Mouse (Mus musculus) heart, embryonic 14.5 days (tissue): Measurements from ENCODE around the gene Tmem175. TPM values are rescaled to one million over a fixed set of nuclear protein-coding genes. Genes with fewer than 3 reads are reported as not detected.
A peak's percentile ranks its signal among the peaks of the same experiment; 100 is the strongest.

Source experiments
- ATAC-seq: fragments of 200-750 bp; cut with Nextera tagmentation; 2 replicates; pipeline ENCODE4 v1.8.0; 2017; ENCODE audit warnings: low read depth, moderate TSS enrichment; ENCODE audit not compliant: insufficient number of reproducible peaks, insufficient read depth, low FRiP score
- H3K27ac ChIP-seq, 2 experiments: fragments of 200-500 bp in 1 of 2; fragments of 300-500 bp in 1 of 2; sonication (generic) in 1 of 2; replicated peaks in 1 of 2; 2 replicates each; pipeline ENCODE4 v1.5.1; 2012 to 2014; ENCODE audit warnings: low read depth in 2 of 2, low read length in 2 of 2, control low read depth in 1 of 2, mild to moderate bottlenecking in 1 of 2, mixed read lengths in 1 of 2; ENCODE audit not compliant: control insufficient read depth in 1 of 2, insufficient read depth in 1 of 2
- H3K27me3 ChIP-seq: fragments of 300-500 bp; sonication (generic); 2 replicates; pipeline ENCODE4 v1.6.1; 2014; ENCODE audit warnings: mild to moderate bottlenecking, low read length, control low read depth; ENCODE audit not compliant: control insufficient read depth, insufficient read depth
- H3K36me3 ChIP-seq: fragments of 300-500 bp; sonication (generic); 2 replicates; pipeline ENCODE4 v1.6.1; 2014; ENCODE audit warnings: mild to moderate bottlenecking, control low read depth, low read length, mixed read lengths; ENCODE audit not compliant: control insufficient read depth, insufficient read depth
- H3K4me1 ChIP-seq, 2 experiments: fragments of 200-500 bp in 1 of 2; fragments of 300-500 bp in 1 of 2; sonication (generic) in 1 of 2; 2 replicates each; pipeline ENCODE4 v1.6.1; 2012 to 2014; ENCODE audit warnings: low read length in 2 of 2, control low read depth in 1 of 2, mixed read lengths in 1 of 2; ENCODE audit not compliant: control insufficient read depth in 2 of 2, insufficient read depth in 2 of 2
- H3K4me2 ChIP-seq: fragments of 300-500 bp; sonication (generic); 2 replicates; pipeline ENCODE4 v1.6.1; 2014; ENCODE audit warnings: mild to moderate bottlenecking, low read length
- H3K4me3 ChIP-seq, 2 experiments: fragments of 200-500 bp in 1 of 2; fragments of 300-500 bp in 1 of 2; sonication (generic) in 1 of 2; 2 replicates each; pipeline ENCODE4 v1.5.1; 2012 to 2014; ENCODE audit warnings: low read length in 2 of 2, mild to moderate bottlenecking in 2 of 2, control low read depth in 1 of 2, low read depth in 1 of 2, moderate library complexity in 1 of 2; ENCODE audit not compliant: control insufficient read depth in 1 of 2, insufficient read depth in 1 of 2
- H3K9ac ChIP-seq: fragments of 300-500 bp; sonication (generic); 2 replicates; pipeline ENCODE4 v1.6.1; 2014; ENCODE audit warnings: mild to moderate bottlenecking, low read length
- H3K9me3 ChIP-seq: fragments of 300-500 bp; sonication (generic); 2 replicates; pipeline ENCODE4 v1.6.1; 2016; ENCODE audit warnings: low read length, control low read depth; ENCODE audit not compliant: control insufficient read depth
- WGBS: fragments of 180-500 bp; shearing (Covaris S2); extraction: QIAGEN DNeasy Blood & Tissue Kit; methylation state at CpG from one replicate; pipeline ENCODE4 v1.1.7; 2014; 5-methylcytosine and 5-hydroxymethylcytosine counted together
- polyA plus RNA-seq: library from polyadenylated mRNA; unstranded; fragments of >200 nt; fragmentation: Nextera tagmentation; extraction: Ambion mirVana; gene quantifications from 2 replicates; pipeline ENCODE4 v1.2.1, GENCODE M21; 2014

Tmem175 gene
- polyA plus RNA-seq, 1 experiment from 2014 or later: 22.2 TPM

- peaks cover 7 to 17% of the 10 kb centered on the region in 2 experiments; a peak in 3 of 4 replicates for H3K4me1 ChIP-seq
- H3K27ac ChIP-seq: no peak overlapping the region
- H3K9me3 ChIP-seq: no peaks in the 10 kb centered on the region
- no peak for ATAC-seq
- WGBS: 94% methylated on average over 6 of the region's 6 CpGs
- no peaks in the 10 kb centered on the region for H3K36me3 ChIP-seq
- H3K27me3 ChIP-seq: no peaks in the 10 kb centered on the region
- no peak overlapping the region for H3K4me2 ChIP-seq
- H3K4me3 ChIP-seq: no peak overlapping the region
- H3K9ac ChIP-seq: no peak overlapping the region
Observed at GRCm38 (mm10) chr5:108680871-108681270, 51.3 kb downstream of the Tmem175 start.

GRCm38 (mm10) chr5:108689091-108689490 is 59.5 kb downstream of the Tmem175 start:
- no peaks in the 10 kb centered on the region for H3K36me3 ChIP-seq

GRCm38 (mm10) chr5:108691152-108691551 is 61.6 kb downstream of the Tmem175 start:
- H3K9me3 ChIP-seq: no peaks in the 10 kb centered on the region
- no peak overlapping the region for H3K4me2 ChIP-seq
- no peak overlapping the region for H3K9ac ChIP-seq
- no peak overlapping the region for H3K4me3 ChIP-seq
- ATAC-seq: no peak
- no peaks in the 10 kb centered on the region for H3K27me3 ChIP-seq
- WGBS: 68% methylated on average over 4 of the region's 4 CpGs
- H3K4me1 ChIP-seq: peaks cover 16 to 27% of the 10 kb centered on the region in 2 experiments
- no peak overlapping the region for H3K27ac ChIP-seq
- no peaks in the 10 kb centered on the region for H3K36me3 ChIP-seq

More at GRCm38 (mm10) chr5:108689091-108689490, 59.5 kb downstream of the Tmem175 start:
- no peak for ATAC-seq
- Histone ChIP-seq H3K4me2 (no peak overlapping the region), H3K27ac (no peak overlapping the region), H3K4me1 (peaks cover 14 to 18% of the 10 kb centered on the region in 2 experiments), H3K27me3 (no peaks in the 10 kb centered on the region), H3K9me3 (no peaks in the 10 kb centered on the region), H3K4me3 (no peak overlapping the region), H3K9ac (no peak overlapping the region)
- WGBS: 77% methylated on average over 5 of the region's 5 CpGs

- H3K27ac ChIP-seq: no peak within 1 kb of the TSS
- WGBS: 3% methylated on average over 12 of the region's 18 CpGs
- H3K4me3 ChIP-seq: peak within 1 kb of the TSS; percentile 83 to 86
- H3K4me1 ChIP-seq: peaks cover 19 to 38% of the 10 kb centered on the region in 2 experiments
- H3K36me3 ChIP-seq: no peaks in the 10 kb centered on the region
- no peaks in the 10 kb centered on the region for H3K9me3 ChIP-seq
- no peak for ATAC-seq
- H3K9ac ChIP-seq: peak within 1 kb of the TSS; percentile 41
- no peaks in the 10 kb centered on the region for H3K27me3 ChIP-seq
- peak within 1 kb of the TSS; percentile 81 for H3K4me2 ChIP-seq
Observed at GRCm38 (mm10) chr5:108692271-108692670, 62.7 kb downstream of the Tmem175 start, which contains the start of gene Fgfrl1. Gene Fgfrl1, plus strand, starts transcription at chr5:108692382.

- ATAC-seq: peak; percentile 91
- Histone ChIP-seq H3K9me3 (no peaks in the 10 kb centered on the region), H3K4me1 (peaks cover 23 to 45% of the 10 kb centered on the region in 2 experiments), H3K27ac (0 out of 4 replicates have a peak overlapping the region, but pooled peaks of 1 of the 2 experiments have one; percentile 57), H3K4me2 (peak overlapping the region; percentile 81), H3K36me3 (no peaks in the 10 kb centered on the region), H3K9ac (peak overlapping the region; percentile 86), H3K4me3 (peak overlapping the region; percentile 83 to 94), H3K27me3 (no peaks in the 10 kb centered on the region)
- under 1% methylated on average over 38 of the region's 43 CpGs for WGBS
Observed at GRCm38 (mm10) chr5:108693872-108694288, 64.3 kb downstream of the Tmem175 start.

- no peaks in the 10 kb centered on the region for H3K27me3 ChIP-seq
- peaks cover 30 to 52% of the 10 kb centered on the region in 2 experiments for H3K4me1 ChIP-seq
- WGBS: under 1% methylated on average over 94 of the region's 99 CpGs
Observed at GRCm38 (mm10) chr5:108694352-108695261, 65.0 kb downstream of the Tmem175 start.

GRCm38 (mm10) chr5:108695861-108696260 is 66.3 kb downstream of the Tmem175 start:
- H3K4me2 ChIP-seq: peak overlapping the region; percentile 81; the same call in 1 of the 2 replicates

More at GRCm38 (mm10) chr5:108694352-108695261, 65.0 kb downstream of the Tmem175 start:
- peak overlapping the region; percentile 28 to 57; a peak in 2 of 4 replicates for H3K27ac ChIP-seq
- ATAC-seq: peak; percentile 54
- H3K4me2 ChIP-seq: peak overlapping the region; percentile 81
- peak overlapping the region; percentile 83 to 94 for H3K4me3 ChIP-seq
- H3K36me3 ChIP-seq: no peaks in the 10 kb centered on the region
- no peaks in the 10 kb centered on the region for H3K9me3 ChIP-seq
- peak overlapping the region; percentile 86 for H3K9ac ChIP-seq

More at GRCm38 (mm10) chr5:108695861-108696260, 66.3 kb downstream of the Tmem175 start:
- peaks cover 40 to 65% of the 10 kb centered on the region in 2 experiments for H3K4me1 ChIP-seq
- WGBS: 94% methylated on average over 9 of the region's 12 CpGs
- no peaks in the 10 kb centered on the region for H3K27me3 ChIP-seq
- H3K36me3 ChIP-seq: no peaks in the 10 kb centered on the region
- no peaks in the 10 kb centered on the region for H3K9me3 ChIP-seq
- ATAC-seq: no peak
- H3K4me3 ChIP-seq: no peak overlapping the region
- H3K27ac ChIP-seq: no peak overlapping the region
- H3K9ac ChIP-seq: no peak overlapping the region; the same call in 1 of the 2 replicates
